Mouse (Mus musculus) splenic B cell, adult 2 months (primary cell): Measurements from ENCODE around the gene S1pr2.
"Not testable (repeated sequence)": the region's sequence is repeated elsewhere in the genome, so short reads cannot be mapped to it uniquely, and the experiment has no call there.

Source experiments
- DNase-seq: peaks from one replicate; pipeline ENCODE4 v3.0.0-alpha.2; 2011; ENCODE audit warnings: low read depth, low spot score
- H3K27me3 ChIP-seq: 2 replicates; pipeline ENCODE4 v1.6.1; 2012; ENCODE audit warnings: mild to moderate bottlenecking, low read length, moderate library complexity, mixed read lengths; ENCODE audit not compliant: control insufficient read depth, poor library complexity, insufficient read depth, severe bottlenecking
- H3K36me3 ChIP-seq: 2 replicates; pipeline ENCODE4 v1.6.1; 2012; ENCODE audit warnings: mild to moderate bottlenecking, low read length, moderate library complexity, mixed read lengths; ENCODE audit not compliant: control insufficient read depth, poor library complexity, insufficient read depth, severe bottlenecking

Gene S1pr2

DNA sequence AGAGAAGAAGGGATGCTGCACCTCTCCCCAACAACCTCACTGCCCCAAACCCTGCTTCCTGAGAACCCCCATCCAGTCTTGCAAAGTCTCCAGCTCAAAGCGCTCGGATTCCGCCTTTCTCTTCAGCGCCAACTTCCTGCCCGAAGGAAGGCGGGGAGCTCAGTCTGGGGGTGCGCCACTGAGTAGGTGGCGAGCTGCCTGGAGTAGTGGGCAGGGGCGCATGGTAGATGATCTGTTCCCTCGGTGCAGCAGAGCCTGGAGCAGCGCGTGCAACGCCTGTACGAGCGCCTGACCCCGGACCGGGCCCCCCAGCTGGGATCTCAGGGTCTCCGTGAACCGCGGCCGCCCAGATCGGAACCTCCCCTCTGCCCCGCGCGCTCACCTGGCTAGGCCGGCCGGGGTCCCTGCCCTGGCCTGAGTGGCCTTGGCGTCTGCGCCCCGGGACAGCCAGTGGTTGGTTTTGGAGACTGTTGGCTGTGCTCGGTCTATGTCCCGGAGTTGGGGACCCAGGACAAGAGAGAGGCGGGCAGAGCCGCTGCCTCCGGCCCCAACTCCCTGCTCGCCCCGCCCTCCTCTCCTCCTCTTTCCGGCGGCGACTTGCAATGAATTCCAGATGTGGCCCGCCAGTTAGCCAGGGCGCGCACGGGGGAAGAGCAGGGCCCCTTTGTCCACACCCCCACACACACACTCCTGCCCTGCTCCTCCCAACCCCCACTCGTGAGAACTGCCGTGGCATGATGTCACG is at the start of gene S1pr2:
TSS of gene S1pr2 (minus strand) at position 566 of the 745 bp plus-strand sequence.
- H3K36me3 ChIP-seq, result no peaks in the 10 kb centered on the region
- H3K27me3 ChIP-seq, result no peaks in the 10 kb centered on the region
- peak; percentile 33 for DNase-seq

DNA sequence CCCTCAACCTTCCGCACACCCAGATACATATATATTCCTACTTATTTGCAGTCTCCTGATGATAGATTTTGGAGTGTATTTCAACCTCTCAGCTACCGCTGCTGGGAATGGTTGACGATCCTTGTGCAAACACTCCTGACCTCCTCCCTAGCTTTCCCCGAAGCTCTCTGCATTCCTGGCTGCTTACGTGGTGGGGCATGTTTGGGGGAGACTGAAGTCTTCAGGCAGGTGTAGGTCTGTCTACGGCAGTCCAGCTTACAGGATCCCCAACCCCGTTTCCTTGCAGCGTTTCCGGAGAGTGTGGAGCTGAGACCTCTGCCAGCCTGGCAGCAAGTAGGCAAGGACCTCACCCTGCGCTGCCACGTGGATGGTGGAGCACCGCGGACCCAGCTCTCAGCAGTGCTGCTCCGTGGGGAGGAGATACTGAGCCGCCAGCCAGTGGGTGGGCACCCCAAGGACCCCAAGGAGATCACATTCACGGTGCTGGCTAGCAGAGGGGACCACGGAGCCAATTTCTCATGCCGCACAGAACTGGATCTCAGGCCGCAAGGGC is 48.8 kb upstream of the S1pr2 start:
- Histone ChIP-seq H3K27me3 (no peaks in the 10 kb centered on the region), H3K36me3 (peaks cover 16% of the 10 kb centered on the region)
- DNase-seq, result no peak

DNA sequence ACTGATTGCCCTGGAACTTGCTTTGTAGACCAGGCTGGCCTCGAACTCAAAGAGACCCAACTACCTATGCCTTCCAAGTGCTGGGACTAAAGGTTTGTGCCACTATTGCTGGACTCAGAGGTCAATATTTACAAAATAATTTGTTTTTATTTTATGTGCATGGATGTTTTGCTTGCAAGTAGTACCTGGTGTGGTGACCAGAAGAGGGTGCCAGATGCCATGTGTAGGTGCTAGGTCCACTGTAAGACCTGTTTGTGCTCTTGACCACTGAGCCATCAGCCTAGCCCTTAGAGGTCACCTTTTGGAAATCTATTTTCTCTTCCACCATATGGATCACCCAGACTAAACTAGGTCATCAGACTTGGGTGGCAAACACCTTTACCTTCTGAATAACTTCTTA is 46.1 kb upstream of the S1pr2 start:
- peaks cover 16% of the 10 kb centered on the region for H3K36me3 ChIP-seq
- DNase-seq, result no peak
- H3K27me3 ChIP-seq, result no peaks in the 10 kb centered on the region

DNA sequence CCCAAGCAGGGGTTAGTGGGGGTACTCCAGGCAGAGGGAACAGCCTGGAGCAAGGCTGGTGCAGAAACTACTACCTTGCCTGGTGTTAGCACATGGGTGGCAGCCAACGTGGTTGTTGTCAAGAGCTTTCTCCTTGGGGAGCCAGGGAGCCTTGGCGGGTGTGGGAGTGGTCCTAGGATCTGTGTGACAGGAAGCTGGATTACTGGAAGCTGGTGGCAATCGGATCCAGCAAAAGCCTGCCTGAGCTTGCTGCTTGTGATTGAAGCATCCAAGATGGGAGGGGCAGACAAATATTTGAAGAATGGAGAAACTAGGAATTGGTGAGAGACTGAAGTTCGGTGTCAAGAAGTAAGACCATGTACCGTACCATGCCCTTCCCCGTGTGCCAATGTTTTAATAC is 45.7 kb upstream of the S1pr2 start:
- H3K27me3 ChIP-seq, result no peaks in the 10 kb centered on the region
- no peak for DNase-seq
- H3K36me3 ChIP-seq, result peaks cover 15% of the 10 kb centered on the region

DNA sequence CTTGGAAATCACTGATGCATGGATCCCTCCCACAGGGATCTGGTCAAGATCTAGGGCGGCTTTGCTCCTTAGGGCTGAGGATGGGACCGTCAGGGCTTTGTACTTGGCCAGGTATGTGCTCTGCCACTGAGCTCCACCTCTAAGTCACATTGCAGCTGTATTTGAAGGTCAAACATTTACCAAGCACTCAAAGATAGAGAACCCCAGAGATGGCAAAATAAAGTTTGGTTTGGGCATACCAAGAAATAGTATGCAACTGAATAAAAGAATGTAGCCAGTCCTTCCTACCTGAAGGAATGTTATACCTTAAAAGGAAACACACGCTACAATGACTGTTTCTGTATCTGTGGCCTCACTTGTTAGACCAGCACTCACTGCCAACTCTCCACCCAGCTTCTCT is 44.8 kb upstream of the S1pr2 start:
- peaks cover 13% of the 10 kb centered on the region for H3K36me3 ChIP-seq
- H3K27me3 ChIP-seq, result no peaks in the 10 kb centered on the region
- DNase-seq, result no peak

DNA sequence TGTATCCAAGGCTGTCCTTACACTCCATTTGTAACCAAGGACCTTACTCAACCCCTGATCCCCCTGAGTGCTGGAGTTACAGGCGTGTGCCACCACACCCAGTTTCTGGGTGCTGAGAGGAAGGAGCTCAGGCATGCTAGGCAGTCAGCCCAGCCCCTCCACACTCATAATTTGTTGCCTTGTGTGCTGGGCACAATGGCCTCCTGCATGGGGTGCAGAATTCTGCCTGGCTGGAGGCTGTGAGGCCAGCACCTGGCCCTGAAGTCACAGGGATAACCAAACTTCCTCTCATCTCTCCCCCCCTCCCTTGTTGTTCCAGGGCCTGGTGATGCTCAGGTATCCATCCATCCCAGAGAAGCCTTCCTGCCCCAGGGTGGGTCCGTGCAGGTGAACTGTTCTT is 42.0 kb upstream of the S1pr2 start:
- H3K27me3 ChIP-seq, result no peaks in the 10 kb centered on the region
- DNase-seq, result no peak
- H3K36me3 ChIP-seq, result peaks cover 6% of the 10 kb centered on the region; the same call in 1 of the 2 replicates

DNA sequence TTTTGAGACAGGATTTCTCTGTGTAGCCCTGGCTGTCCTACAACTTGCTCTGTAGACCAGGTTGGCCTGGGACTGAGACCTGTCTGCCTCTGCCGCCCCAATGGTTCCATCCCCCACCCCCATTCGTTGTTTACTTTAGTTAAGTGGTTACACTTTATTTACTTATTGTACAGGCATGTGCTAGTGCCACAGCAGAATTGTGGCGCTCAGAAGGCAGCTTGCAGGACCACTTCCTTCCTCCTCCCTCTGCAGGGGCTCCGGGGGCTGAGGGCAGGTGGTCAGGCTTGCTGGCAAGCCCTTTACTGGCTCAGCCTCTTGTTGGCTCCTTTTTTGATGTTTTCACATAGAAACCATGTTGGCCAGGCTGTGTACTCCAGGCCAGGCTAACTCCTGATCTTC is 40.6 kb upstream of the S1pr2 start:
- Histone ChIP-seq H3K27me3 (no peaks in the 10 kb centered on the region), H3K36me3 (peaks cover 6% of the 10 kb centered on the region; the same call in 1 of the 2 replicates)
- DNase-seq, result no peak

DNA sequence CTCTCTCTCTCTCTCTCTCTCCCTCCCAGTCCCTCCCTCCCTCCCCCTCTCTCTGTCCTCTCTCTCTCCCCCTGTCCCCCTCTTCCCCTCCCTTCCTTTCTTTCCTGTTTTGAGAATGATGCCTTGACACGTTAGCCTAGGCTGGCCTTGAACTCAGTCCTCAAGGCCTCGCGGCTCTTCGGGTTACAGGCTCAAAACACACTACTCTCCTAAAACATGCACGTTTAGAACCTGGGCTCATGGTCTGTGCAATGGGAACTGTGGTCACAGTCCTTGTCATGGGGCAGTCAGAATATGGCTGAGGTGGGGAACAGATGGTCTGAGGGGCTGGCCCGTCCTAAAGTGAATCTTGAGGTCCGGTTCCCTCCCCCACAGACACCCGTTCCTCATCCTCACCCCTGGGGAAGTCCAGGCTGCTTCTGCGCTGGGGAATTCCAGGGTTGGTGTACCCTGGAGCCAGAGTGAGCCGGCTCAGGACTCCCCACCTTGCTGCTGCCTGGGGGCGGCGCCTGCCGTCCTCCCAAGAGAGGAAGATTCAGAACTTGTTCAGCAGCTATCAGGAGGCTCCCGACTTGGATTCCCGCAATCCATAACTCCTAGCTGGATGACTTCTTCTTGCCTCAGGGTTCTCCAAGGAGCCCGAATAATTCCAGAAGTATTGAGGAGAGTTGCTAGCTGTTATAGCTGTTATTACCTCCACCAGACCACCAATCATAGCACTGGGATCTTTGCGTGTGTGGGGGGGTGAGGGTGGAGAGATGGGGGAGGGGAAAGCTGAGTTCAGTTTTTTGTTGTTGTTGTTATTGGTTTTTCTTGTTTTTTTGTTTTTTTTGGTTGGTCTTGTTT is 40.0 kb upstream of the S1pr2 start:
- H3K27me3 ChIP-seq, result no peaks in the 10 kb centered on the region
- DNase-seq, result peak; percentile 60
- peaks cover 3% of the 10 kb centered on the region; the same call in 1 of the 2 replicates for H3K36me3 ChIP-seq

DNA sequence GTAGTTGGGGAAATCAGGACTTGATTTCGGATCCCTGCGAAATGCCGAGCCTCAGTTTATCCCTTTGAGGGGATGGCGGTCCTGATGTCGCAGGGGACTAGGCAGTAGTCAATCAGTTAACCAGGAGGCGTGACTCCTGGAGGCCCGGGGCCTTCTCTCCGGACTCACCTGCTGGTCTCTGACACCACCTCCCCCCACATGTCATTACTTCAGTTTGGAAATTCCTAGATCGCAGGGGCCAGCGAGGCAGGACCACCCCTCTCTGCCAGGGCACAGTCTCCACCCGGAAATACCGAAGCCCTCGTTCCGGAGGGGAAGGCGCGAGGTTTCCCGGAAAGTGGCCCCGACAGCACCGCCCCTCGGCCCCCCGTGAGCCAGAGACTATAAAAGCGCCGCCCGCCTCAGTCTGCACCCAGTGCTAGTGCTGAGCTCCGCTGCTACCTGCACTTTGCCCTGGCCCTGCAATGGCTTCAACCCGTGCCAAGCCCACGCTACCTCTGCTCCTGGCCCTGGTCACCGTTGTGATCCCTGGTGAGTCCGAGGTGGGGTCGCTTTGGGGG is 39.1 kb upstream of the S1pr2 start, which contains the start of gene Icam1:
TSS of gene Icam1 (plus strand) at position 415 of the 560 bp plus-strand sequence.
- no peaks in the 10 kb centered on the region for H3K27me3 ChIP-seq
- H3K36me3 ChIP-seq, result 0 out of 2 replicates have a peak, but pooled peaks cover 3% of the 10 kb centered on the region
- DNase-seq, result peak; percentile 81

DNA sequence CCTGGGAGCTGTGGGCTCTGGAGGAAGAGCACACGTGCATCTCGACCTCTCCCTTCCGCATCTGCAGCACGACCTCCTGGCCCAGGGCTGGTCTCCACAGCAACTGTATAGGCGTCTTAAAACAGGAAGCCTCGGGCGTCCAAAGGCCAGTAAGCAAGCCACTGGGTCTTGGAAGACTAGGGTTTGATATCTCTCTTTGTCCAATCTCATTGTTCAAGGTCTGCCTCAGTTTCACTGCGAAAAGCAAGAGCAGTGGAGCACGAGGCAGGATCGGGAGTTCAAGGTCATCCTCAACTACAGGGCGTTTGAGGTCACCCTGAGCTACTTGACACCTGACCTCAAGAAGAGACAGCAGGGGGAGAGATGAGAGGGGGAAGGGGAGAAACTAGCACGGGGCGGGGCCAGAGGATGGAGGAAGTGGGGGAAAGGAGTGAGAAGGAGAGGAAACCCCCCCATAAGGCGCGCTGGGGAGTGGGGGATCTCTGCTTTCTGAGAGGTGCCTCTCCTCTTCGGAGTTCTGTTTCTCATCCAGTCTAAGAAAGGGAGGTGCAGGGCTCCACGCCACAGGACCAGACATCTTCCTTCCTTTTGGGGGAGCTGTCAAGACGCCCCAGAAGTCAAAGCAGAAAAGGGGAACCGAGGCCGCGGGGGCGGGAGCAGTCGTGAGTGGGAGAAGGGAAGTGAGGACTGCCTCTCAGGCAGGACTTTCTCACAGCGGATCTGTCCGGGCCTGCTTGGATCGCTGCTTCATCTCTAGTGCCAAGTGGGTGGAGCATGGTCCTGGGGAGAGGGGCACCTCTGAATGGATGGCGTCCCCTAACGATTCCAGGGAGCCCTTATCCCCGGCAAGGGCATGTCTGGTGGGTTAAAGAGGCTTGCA is 38.4 kb upstream of the S1pr2 start:
- H3K27me3 ChIP-seq, result no peaks in the 10 kb centered on the region
- H3K36me3 ChIP-seq, result 0 out of 2 replicates have a peak, but pooled peaks cover 3% of the 10 kb centered on the region
- peak; percentile 90 for DNase-seq

DNA sequence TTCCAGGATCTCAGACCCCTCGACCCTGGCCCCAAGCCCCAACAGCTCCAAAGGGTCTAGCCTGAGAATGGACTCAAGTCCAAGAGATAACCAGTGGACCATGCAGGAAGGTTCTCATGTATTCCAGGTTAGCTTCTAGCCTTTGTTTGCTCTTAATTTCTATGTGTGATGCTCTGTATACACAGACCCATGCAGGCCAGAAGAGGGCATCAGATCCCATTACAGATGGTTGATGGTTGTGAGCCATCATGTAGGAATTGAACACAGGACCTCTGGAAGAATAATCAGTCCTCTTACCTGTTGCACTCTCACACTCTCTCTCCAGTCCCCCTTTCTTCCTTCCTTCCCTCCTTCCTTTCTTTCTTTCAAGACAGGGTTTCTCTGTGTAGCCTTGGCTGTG is 35.8 kb upstream of the S1pr2 start:
- H3K36me3 ChIP-seq, result peaks cover 5% of the 10 kb centered on the region; the same call in 1 of the 2 replicates
- H3K27me3 ChIP-seq, result no peaks in the 10 kb centered on the region
- no peak for DNase-seq

DNA sequence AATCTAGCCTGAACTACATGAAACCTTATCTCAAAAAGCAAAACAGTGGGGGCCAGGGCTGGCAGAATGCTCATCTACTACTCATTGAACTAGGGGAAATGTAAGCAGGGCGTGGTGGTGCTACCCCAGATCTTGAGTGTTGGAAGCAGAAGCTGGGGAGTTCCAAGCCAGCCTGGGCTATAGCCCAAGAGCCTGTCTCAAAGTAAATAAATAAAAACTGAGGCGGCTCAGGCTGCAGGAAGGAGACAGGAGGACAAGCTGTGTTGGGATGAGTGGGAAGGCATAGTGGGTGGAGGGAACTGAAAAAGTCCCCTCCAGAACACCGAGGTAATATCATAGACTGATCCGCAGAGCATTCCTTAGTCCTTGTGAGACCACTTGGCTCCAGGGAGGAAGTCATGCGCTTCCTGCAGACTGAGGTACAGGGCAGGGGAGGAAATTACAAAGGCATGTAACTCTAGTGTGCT is 35.3 kb upstream of the S1pr2 start:
- no peak for DNase-seq
- peaks cover 8% of the 10 kb centered on the region for H3K36me3 ChIP-seq
- no peaks in the 10 kb centered on the region for H3K27me3 ChIP-seq

DNA sequence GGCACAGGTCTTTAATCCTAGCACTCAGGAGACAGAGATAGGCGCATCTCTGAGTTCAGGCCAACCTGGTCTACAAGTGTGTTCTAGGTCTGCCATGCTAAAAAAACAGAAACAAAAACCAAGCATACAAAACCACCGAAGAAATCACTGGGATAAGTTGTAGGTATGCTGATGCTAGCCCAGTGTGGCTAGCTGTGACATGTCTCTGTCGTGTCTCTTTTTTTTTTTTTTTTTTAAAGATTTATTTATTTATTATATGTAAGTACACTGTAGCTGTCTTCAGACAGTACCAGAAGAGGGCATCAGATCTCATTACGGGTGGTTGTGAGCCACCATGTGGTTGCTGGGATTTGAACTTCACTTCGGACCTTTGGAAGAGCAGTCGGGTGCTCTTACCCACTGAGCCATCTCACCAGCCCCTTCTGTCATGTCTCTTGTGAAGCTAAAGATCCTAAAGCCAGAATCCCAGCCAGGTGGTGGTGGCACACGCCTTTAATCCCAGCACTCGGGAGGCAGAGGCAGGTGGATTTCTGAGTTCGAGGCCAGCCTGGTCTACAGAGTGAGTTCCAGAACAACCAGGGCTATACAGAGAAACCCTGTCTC is 34.5 kb upstream of the S1pr2 start:
- H3K27me3 ChIP-seq, DNase-seq: not testable (repeated sequence)
- H3K36me3 ChIP-seq, result peaks cover 13% of the 10 kb centered on the region
